Mouse (Mus musculus) forebrain, embryonic 12.5 days (tissue): ENCODE results near the gene Sorbs1. TPM values are rescaled to one million over a fixed set of nuclear protein-coding genes. Genes with fewer than 3 reads are reported as not detected.

Experiments used
- ATAC-seq: fragments of 200-750 bp; cut with Nextera tagmentation; 2 replicates; pipeline ENCODE4 v1.8.0; 2017; ENCODE audit warnings: moderate TSS enrichment; ENCODE audit not compliant: low FRiP score
- H3K27ac ChIP-seq: fragments of 300-500 bp; sonication (generic); 2 replicates; pipeline ENCODE4 v1.5.1; 2016; ENCODE audit warnings: mild to moderate bottlenecking
- H3K27me3 ChIP-seq: fragments of 300-500 bp; sonication (generic); 2 replicates; pipeline ENCODE4 v1.6.1; 2016; ENCODE audit warnings: mild to moderate bottlenecking
- H3K36me3 ChIP-seq: fragments of 300-500 bp; sonication (generic); replicated peaks from 2 replicates; pipeline ENCODE4 v1.6.1; 2016; ENCODE audit warnings: mild to moderate bottlenecking
- H3K4me1 ChIP-seq: fragments of 300-500 bp; sonication (generic); 2 replicates; pipeline ENCODE4 v1.6.1; 2016
- H3K4me2 ChIP-seq: fragments of 300-500 bp; sonication (generic); 2 replicates; pipeline ENCODE4 v1.6.1; 2016; ENCODE audit warnings: mild to moderate bottlenecking, moderate library complexity
- H3K4me3 ChIP-seq: fragments of 300-500 bp; sonication (generic); replicated peaks from 2 replicates; pipeline ENCODE4 v1.5.1; 2016; ENCODE audit warnings: mild to moderate bottlenecking
- H3K9ac ChIP-seq: fragments of 300-500 bp; sonication (generic); 2 replicates; pipeline ENCODE4 v1.6.1; 2016; ENCODE audit warnings: mild to moderate bottlenecking
- H3K9me3 ChIP-seq: fragments of 300-500 bp; sonication (generic); 2 replicates; pipeline ENCODE4 v1.6.1; 2016
- WGBS: fragments of 180-500 bp; shearing (Covaris S2); methylation state at CpG from one replicate; pipeline ENCODE4 v1.1.7; 2016; 5-methylcytosine and 5-hydroxymethylcytosine counted together
- polyA plus RNA-seq: library from polyadenylated mRNA; unstranded; fragments of >200 nt; fragmentation: Nextera tagmentation; extraction: Ambion mirVana; gene quantifications from 2 replicates; pipeline ENCODE4 v1.2.1, GENCODE M21; 2016

Gene Sorbs1
- polyA plus RNA-seq, 1 experiment from 2014 or later: 69.3 TPM

DNA sequence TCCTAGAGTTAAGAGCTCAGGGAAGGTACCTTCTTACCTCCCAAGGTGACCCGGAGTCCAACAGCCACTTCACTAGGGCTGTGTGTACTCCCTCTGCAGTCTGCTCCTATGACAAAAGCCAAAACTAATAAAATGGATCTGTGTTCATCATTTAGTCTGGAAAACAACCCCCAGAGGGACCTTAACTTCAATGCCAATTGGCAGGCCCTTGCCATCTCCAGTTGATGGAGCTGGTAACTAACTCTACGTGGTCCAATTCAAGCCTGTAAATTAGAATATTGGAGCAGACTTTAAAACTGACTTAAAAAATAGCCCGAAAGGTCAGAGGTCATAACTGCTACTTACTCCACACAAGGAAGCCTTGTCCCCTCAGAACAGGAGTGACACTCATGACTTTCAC, 45.3 kb downstream of the Sorbs1 start:
- Histone ChIP-seq H3K4me1 (peaks cover 6% of the 10 kb centered on the region; the same call in 1 of the 2 replicates), H3K9ac (no peak overlapping the region), H3K36me3 (no peaks in the 10 kb centered on the region; the same call in 1 of the 2 replicates), H3K4me3 (no peak overlapping the region), H3K27me3 (no peaks in the 10 kb centered on the region), H3K4me2 (no peak overlapping the region), H3K27ac (no peak overlapping the region), H3K9me3 (no peaks in the 10 kb centered on the region)
- ATAC-seq: no peak
- WGBS: 92% methylated on average over 3 of the region's 3 CpGs

DNA sequence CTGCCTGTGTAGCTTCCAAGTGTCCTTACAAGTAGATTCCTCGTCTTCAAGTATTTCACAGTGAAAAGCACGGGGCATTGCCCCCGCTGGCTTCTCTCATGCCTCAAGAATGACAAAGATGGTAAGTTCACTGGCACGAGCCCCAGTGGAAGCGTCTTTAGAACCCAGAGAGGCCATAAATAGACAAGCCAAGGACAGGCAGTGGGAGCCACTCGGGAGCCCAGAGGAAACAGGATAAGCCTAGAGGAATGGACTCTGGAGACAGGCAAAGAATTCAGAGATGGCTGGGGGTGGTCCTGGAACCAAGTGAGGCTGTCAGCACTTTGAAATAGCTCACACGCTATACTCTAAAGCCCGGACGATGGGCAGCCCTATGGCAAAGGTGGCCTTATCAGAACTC, 45.8 kb downstream of the Sorbs1 start:
- no peak overlapping the region for H3K9ac ChIP-seq
- no peaks in the 10 kb centered on the region; the same call in 1 of the 2 replicates for H3K36me3 ChIP-seq
- no peaks in the 10 kb centered on the region for H3K27me3 ChIP-seq
- no peaks in the 10 kb centered on the region for H3K9me3 ChIP-seq
- peaks cover 6% of the 10 kb centered on the region; the same call in 1 of the 2 replicates for H3K4me1 ChIP-seq
- ATAC-seq: no peak
- no peak overlapping the region for H3K4me3 ChIP-seq
- no peak overlapping the region for H3K4me2 ChIP-seq
- no peak overlapping the region for H3K27ac ChIP-seq
- WGBS: 91% methylated on average over 9 of the region's 9 CpGs

DNA sequence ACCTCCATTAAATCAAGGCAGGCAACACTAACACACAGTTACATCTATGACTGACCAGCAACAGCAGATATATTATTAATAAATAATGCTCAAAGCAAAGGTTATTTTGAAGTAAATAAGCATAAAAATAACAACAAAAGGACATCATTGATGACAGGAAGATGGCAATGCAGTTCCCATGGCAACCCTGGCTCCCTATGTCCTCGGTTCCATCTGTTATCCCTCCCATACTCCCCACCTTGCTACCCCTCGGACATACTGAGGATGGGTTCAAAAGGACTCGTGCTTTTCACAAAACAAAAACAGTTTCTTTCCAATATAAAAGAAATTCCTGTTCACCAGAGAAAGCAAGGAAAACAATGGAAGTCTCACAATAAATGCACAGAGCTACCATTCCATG, 48.2 kb downstream of the Sorbs1 start:
- Histone ChIP-seq H3K27me3 (no peaks in the 10 kb centered on the region), H3K4me2 (no peak overlapping the region), H3K36me3 (no peaks in the 10 kb centered on the region; the same call in 1 of the 2 replicates), H3K9me3 (no peaks in the 10 kb centered on the region), H3K4me1 (peaks cover 15% of the 10 kb centered on the region), H3K27ac (no peak overlapping the region), H3K9ac (no peak overlapping the region), H3K4me3 (no peak overlapping the region)
- no peak for ATAC-seq
- 47% methylated on average over 3 of the region's 3 CpGs for WGBS

DNA sequence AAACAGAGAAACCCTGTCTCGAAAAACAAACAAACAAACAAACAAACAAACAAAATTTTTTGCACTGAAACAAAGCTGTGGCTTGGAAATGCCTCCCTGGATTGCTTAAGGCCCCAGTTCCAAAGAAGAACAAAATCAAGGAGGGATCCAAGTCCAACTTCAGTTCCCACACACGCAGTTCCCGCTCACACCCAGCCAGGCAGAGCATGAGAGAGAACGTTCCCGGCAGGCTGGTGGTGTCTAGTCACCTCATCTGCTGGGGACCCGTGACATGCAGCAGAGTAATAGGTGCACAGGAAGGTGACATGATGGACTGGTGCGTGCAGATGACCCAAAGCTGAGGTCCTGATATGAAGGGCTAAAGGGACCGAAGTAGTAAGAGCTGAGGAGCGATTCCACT, 49.2 kb downstream of the Sorbs1 start:
- Histone ChIP-seq H3K36me3 (no peaks in the 10 kb centered on the region; the same call in 1 of the 2 replicates), H3K9ac (no peak overlapping the region), H3K9me3 (no peaks in the 10 kb centered on the region), H3K27ac (no peak overlapping the region), H3K27me3 (no peaks in the 10 kb centered on the region), H3K4me3 (no peak overlapping the region), H3K4me1 (peaks cover 15% of the 10 kb centered on the region), H3K4me2 (no peak overlapping the region)
- 94% methylated on average over 9 of the region's 9 CpGs for whole genome bisulfite sequencing
- ATAC-seq: no peak

DNA sequence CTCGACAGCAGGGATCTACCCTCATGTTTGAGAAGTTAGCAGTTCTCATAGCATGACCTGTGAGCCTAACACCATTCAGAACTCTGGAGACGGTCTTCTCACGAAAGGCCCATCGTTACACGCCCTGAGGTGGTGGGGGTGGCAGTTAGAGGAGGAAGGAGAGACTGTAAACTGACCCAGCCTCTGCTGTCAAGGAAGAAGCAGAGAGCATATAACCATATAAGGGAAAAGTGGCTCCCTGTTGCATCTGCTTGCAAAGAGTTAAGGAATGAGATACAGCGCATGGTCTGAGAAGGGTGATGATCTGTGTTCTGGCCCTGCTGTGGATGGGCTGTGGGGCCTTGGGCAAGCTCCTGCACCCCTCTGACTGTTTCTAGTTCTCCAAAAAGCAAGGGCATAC, 50.7 kb downstream of the Sorbs1 start:
- ATAC-seq: no peak
- Histone ChIP-seq H3K27ac (no peak overlapping the region), H3K4me3 (no peak overlapping the region), H3K27me3 (no peaks in the 10 kb centered on the region), H3K36me3 (no peaks in the 10 kb centered on the region; the same call in 1 of the 2 replicates), H3K4me2 (no peak overlapping the region), H3K9ac (no peak overlapping the region), H3K9me3 (no peaks in the 10 kb centered on the region), H3K4me1 (peaks cover 15% of the 10 kb centered on the region)
- 75% methylated on average over 6 of the region's 6 CpGs for WGBS

DNA sequence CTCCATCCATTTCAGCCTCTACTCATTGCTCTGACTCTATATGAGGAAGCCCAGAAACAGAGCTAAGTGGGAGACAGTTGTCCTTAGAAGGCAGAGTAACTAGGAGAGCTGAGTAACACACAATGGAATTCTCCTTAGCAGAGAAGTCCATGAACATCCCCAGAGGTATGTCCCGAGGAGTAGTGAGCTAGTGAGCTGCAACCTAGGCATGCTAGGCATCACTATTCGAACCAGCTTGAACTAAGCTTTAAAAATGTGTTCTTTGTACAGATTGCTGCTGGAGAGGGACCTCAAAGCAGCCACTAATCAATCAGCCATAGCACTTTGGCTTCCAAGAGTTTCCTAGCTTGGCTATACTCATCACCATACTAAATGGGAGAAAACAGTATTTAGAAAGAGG, 51.1 kb downstream of the Sorbs1 start:
- peaks cover 15% of the 10 kb centered on the region for H3K4me1 ChIP-seq
- no peaks in the 10 kb centered on the region; the same call in 1 of the 2 replicates for H3K36me3 ChIP-seq
- no peaks in the 10 kb centered on the region for H3K9me3 ChIP-seq
- no peak overlapping the region for H3K4me2 ChIP-seq
- no peaks in the 10 kb centered on the region for H3K27me3 ChIP-seq
- ATAC-seq: no peak
- no peak overlapping the region for H3K27ac ChIP-seq
- 90% methylated on average over 2 of the region's 2 CpGs for WGBS
- no peak overlapping the region for H3K4me3 ChIP-seq
- H3K9ac ChIP-seq: no peak overlapping the region

DNA sequence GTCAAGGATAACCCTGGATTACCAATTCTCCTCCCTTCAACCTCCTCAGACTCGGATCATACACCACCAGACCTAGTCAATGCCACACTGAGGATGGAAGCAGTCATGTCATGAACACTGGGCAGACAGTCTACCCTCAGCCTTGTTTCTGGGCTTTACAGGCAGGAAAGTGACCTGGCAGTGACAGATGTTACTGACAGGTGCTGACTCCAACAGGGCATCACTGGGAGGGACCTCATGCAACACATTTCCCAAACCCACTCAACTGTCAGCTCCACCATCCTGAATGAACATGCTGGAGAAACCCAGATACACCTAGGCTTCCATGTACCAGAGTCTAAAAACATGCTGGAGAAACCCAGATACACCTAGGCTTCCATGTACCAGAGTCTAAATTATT, 51.9 kb downstream of the Sorbs1 start:
- Histone ChIP-seq H3K36me3 (no peaks in the 10 kb centered on the region), H3K27ac (no peak overlapping the region), H3K9me3 (no peaks in the 10 kb centered on the region), H3K27me3 (no peaks in the 10 kb centered on the region), H3K9ac (no peak overlapping the region), H3K4me3 (no peak overlapping the region), H3K4me1 (peaks cover 15% of the 10 kb centered on the region), H3K4me2 (no peak overlapping the region)
- 83% methylated on average over 1 of the region's 1 CpGs for WGBS
- no peak for ATAC-seq

DNA sequence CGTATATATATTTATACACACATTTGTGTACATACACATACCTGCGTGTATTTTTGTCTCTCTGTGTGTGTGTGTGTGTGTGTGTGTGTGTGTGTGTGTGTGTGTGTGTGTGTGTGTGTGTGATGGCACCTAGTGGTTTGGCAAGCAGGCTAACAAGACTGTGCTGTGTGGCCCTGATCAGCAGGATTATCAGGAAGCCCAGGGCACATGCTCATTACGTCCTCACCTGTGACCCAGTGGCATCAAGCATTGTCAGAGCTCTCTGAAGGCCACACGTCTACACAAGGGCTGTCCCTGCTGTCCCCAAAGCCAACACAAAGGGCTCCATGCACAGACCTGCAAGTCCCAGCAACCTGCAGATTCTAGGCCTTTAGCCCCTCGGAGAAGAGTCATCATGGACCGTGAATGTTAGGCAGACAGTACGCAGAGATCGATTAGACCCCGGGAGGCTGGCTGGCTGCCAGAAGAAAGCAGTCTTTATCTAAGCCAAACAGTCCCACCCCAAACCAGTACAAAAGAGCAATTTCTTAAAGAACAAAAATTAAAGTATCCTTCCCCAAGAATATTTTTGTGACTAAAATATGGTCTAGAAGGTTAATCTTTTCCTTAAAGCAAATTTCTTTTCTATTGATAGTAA, 52.6 kb downstream of the Sorbs1 start:
- Histone ChIP-seq H3K9me3 (no peaks in the 10 kb centered on the region), H3K27me3 (no peaks in the 10 kb centered on the region), H3K36me3 (no peaks in the 10 kb centered on the region), H3K9ac (no peak overlapping the region), H3K4me3 (no peak overlapping the region), H3K4me2 (no peak overlapping the region), H3K4me1 (peaks cover 15% of the 10 kb centered on the region), H3K27ac (no peak overlapping the region)
- no peak for ATAC-seq
- 60% methylated on average over 9 of the region's 9 CpGs for WGBS

- H3K4me3 ChIP-seq: no peak overlapping the region
- no peak overlapping the region for H3K27ac ChIP-seq
- WGBS: 73% methylated on average over 1 of the region's 1 CpGs
- H3K9me3 ChIP-seq: no peaks in the 10 kb centered on the region
- H3K27me3 ChIP-seq: no peaks in the 10 kb centered on the region
- H3K4me2 ChIP-seq: no peak overlapping the region
- no peaks in the 10 kb centered on the region for H3K36me3 ChIP-seq
- H3K9ac ChIP-seq: no peak overlapping the region
- ATAC-seq: no peak
- peaks cover 9% of the 10 kb centered on the region for H3K4me1 ChIP-seq
These were observed 54.2 kb downstream of the Sorbs1 start for GRCm38 (mm10) chr19:40459338-40459737.

- Histone ChIP-seq H3K27me3 (no peaks in the 10 kb centered on the region), H3K9me3 (no peaks in the 10 kb centered on the region), H3K4me1 (peaks cover 9% of the 10 kb centered on the region), H3K4me3 (no peak overlapping the region), H3K27ac (no peak overlapping the region), H3K36me3 (no peaks in the 10 kb centered on the region), H3K4me2 (no peak overlapping the region), H3K9ac (no peak overlapping the region)
- ATAC-seq: no peak
- 87% methylated on average over 3 of the region's 3 CpGs for WGBS
These were observed 54.8 kb downstream of the Sorbs1 start for GRCm38 (mm10) chr19:40458806-40459205.

DNA sequence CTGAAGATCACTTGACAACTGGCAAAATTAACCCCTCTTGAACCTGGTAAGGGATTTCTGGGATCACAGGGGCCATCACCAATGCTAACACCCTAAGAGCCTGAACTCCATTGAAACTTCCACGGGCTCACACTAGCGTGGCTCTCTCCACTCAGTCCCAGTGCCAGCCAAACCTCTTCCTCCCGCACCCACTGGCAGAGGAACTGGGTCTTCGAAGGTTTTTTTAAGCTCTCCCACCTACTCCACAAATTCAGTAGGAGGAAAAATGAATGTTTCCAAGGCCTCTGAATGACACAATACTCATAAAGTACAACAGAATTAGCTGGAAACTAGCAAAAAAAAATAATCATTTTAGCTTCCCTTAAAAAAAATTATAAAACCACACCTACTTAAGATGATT, 58.3 kb downstream of the Sorbs1 start:
- no peak overlapping the region for H3K4me2 ChIP-seq
- WGBS: 89% methylated on average over 4 of the region's 4 CpGs
- no peak overlapping the region for H3K9ac ChIP-seq
- H3K27me3 ChIP-seq: no peaks in the 10 kb centered on the region
- no peaks in the 10 kb centered on the region for H3K4me1 ChIP-seq
- no peak overlapping the region for H3K27ac ChIP-seq
- no peaks in the 10 kb centered on the region for H3K36me3 ChIP-seq
- ATAC-seq: no peak
- no peak overlapping the region for H3K4me3 ChIP-seq
- H3K9me3 ChIP-seq: no peaks in the 10 kb centered on the region

DNA sequence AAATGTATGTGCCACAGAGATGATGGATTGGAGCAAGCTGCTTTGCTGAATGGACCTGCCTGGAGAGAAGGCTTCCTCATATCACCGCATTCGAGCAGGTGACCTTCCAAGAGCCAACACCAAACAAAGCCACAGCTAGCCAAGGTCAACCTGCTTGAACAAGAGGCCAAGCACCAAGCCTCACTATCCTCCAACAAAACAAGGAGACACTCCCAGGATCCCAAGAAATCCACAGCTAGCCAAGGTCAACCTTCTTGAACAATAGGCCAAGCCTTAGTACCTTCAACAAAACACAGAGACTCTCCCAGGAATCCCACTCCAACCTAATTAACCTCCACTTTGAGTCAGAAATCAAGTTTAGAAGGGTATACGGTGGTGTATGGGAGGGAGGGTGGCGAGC, 59.5 kb downstream of the Sorbs1 start:
- no peaks in the 10 kb centered on the region for H3K36me3 ChIP-seq
- H3K27ac ChIP-seq: no peak overlapping the region
- no peak overlapping the region for H3K4me3 ChIP-seq
- no peaks in the 10 kb centered on the region for H3K4me1 ChIP-seq
- no peak for ATAC-seq
- H3K9ac ChIP-seq: no peak overlapping the region
- WGBS: 91% methylated on average over 4 of the region's 4 CpGs
- H3K9me3 ChIP-seq: no peaks in the 10 kb centered on the region
- H3K27me3 ChIP-seq: no peaks in the 10 kb centered on the region
- H3K4me2 ChIP-seq: no peak overlapping the region

- H3K4me3 ChIP-seq: no peak overlapping the region
- ATAC-seq: no peak
- H3K4me1 ChIP-seq: no peaks in the 10 kb centered on the region
- H3K36me3 ChIP-seq: no peaks in the 10 kb centered on the region
- no peak overlapping the region for H3K9ac ChIP-seq
- H3K4me2 ChIP-seq: no peak overlapping the region
- no peak overlapping the region for H3K27ac ChIP-seq
- no peaks in the 10 kb centered on the region for H3K9me3 ChIP-seq
- no peaks in the 10 kb centered on the region for H3K27me3 ChIP-seq
- WGBS: 93% methylated on average over 2 of the region's 2 CpGs
These were observed 61.4 kb downstream of the Sorbs1 start for GRCm38 (mm10) chr19:40452201-40452600.
